Mouse (Mus musculus): ENCODE measurements at regions not wholly inside any gene's neighbourhood (a gene's known extent, or its start where the extent isn't known, plus 50 kb on each side); places are given as distances from the start of the nearest gene placed in this dataset.

GRCm38 (mm10) chr9:72208296-72208695, 66.4 kb upstream of the Zfp280d start:
- in situ Hi-C loops (cut with MboI; ENCODE audit: low sequenced_read_pairs) = no loop called here

GRCm38 (mm10) chr9:72217296-72218028, 57.2 kb upstream of the Zfp280d start:
- in situ Hi-C loops (cut with MboI; ENCODE audit: low sequenced_read_pairs) = no loop called here

DNA sequence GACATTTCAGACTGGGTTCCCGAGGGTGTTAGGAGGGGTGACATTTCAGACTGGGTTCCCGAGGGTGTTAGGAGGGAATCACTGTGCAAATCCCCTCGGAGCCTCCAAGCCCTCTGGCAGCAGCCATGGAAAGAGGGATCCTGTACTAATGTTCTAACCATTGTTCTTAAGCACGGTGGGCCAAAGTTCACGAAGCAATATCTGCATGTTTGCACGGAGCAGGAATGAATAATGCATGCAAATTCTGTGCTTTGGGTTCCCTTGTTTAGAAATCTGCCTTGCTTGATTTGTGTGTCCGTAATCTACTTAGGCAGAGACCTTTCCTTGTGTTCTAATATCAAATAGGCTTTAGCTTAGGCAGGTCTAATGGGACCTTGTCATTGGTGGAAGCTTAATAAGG, 55.9 kb upstream of the Zfp280d start:
- in situ Hi-C loops (cut with MboI; ENCODE audit: low sequenced_read_pairs) = no loop called here

GRCm38 (mm10) chr9:72219892-72220291, 54.8 kb upstream of the Zfp280d start:
- in situ Hi-C loops (cut with MboI; ENCODE audit: low sequenced_read_pairs) = no loop called here

GRCm38 (mm10) chr9:72221333-72221732, 53.3 kb upstream of the Zfp280d start:
- in situ Hi-C loops (cut with MboI; ENCODE audit: low sequenced_read_pairs) = no loop called here

All from CH12F3 (cell line).